Mouse (Mus musculus): ENCODE results near the gene Gm36079.
"Not testable (repeated sequence)": the region's sequence is repeated elsewhere in the genome, so short reads cannot be mapped to it uniquely, and the experiment has no call there.

The Gm36079 gene

GRCm38 (mm10) chr13:120026911-120027310 is at the start of gene Gm36079:
Gene Gm36079, minus strand, starts transcription at chr13:120027011.
- DNase-seq (ENCODE audit: low read depth, low spot score), result not testable (repeated sequence)

GRCm38 (mm10) chr13:120070878-120071277 is 44.1 kb upstream of the Gm36079 start:
- DNase-seq (ENCODE audit: low read depth, low spot score), result not testable (repeated sequence)

GRCm38 (mm10) chr13:120070012-120070598 is 43.3 kb upstream of the Gm36079 start:
- not testable (repeated sequence) for DNase-seq (ENCODE audit: low read depth, low spot score)

GRCm38 (mm10) chr13:120063439-120064089 is 36.8 kb upstream of the Gm36079 start:
- not testable (repeated sequence) for DNase-seq (ENCODE audit: low read depth, low spot score)

- DNase-seq (ENCODE audit: low read depth, low spot score), result not testable (repeated sequence)
These were observed 36.1 kb upstream of the Gm36079 start for GRCm38 (mm10) chr13:120062903-120063302.

- DNase-seq (ENCODE audit: low read depth, low spot score), result not testable (repeated sequence)
These were observed 25.3 kb upstream of the Gm36079 start, which contains the start of gene Gm21188 for GRCm38 (mm10) chr13:120052085-120052484. Gene Gm21188, minus strand, starts transcription at chr13:120052194.

- DNase-seq (ENCODE audit: low read depth, low spot score), result not testable (repeated sequence)
These were observed 21.8 kb upstream of the Gm36079 start for GRCm38 (mm10) chr13:120048608-120049007.

- DNase-seq (ENCODE audit: low read depth, low spot score), result not testable (repeated sequence)
These were observed 21.4 kb upstream of the Gm36079 start for GRCm38 (mm10) chr13:120048186-120048585.

GRCm38 (mm10) chr13:120046422-120047209 is 19.8 kb upstream of the Gm36079 start:
- DNase-seq (ENCODE audit: low read depth, low spot score), result not testable (repeated sequence)

- not testable (repeated sequence) for DNase-seq (ENCODE audit: low read depth, low spot score)
These were observed 14.3 kb upstream of the Gm36079 start for GRCm38 (mm10) chr13:120041145-120041544.

- not testable (repeated sequence) for DNase-seq (ENCODE audit: low read depth, low spot score)
These were observed 11.1 kb upstream of the Gm36079 start for GRCm38 (mm10) chr13:120037881-120038280.

GRCm38 (mm10) chr13:120036577-120037115 is 9.8 kb upstream of the Gm36079 start:
- DNase-seq (ENCODE audit: low read depth, low spot score), result not testable (repeated sequence)

GRCm38 (mm10) chr13:120035151-120035550 is 8.3 kb upstream of the Gm36079 start:
- not testable (repeated sequence) for DNase-seq (ENCODE audit: low read depth, low spot score)

GRCm38 (mm10) chr13:120034637-120035036 is 7.8 kb upstream of the Gm36079 start:
- DNase-seq (ENCODE audit: low read depth, low spot score), result not testable (repeated sequence)

GRCm38 (mm10) chr13:120033516-120034190 is 6.8 kb upstream of the Gm36079 start:
- not testable (repeated sequence) for DNase-seq (ENCODE audit: low read depth, low spot score)

- not testable (repeated sequence) for DNase-seq (ENCODE audit: low read depth, low spot score)
These were observed 4.9 kb upstream of the Gm36079 start for GRCm38 (mm10) chr13:120031676-120032075.

- not testable (repeated sequence) for DNase-seq (ENCODE audit: low read depth, low spot score)
These were observed 557 bp upstream of the Gm36079 start for GRCm38 (mm10) chr13:120027368-120027767.

- not testable (repeated sequence) for DNase-seq (ENCODE audit: low read depth, low spot score)
These were observed 438 bp downstream of the Gm36079 start for GRCm38 (mm10) chr13:120026373-120026772.

GRCm38 (mm10) chr13:120025576-120025975 is 1.2 kb downstream of the Gm36079 start:
- not testable (repeated sequence) for DNase-seq (ENCODE audit: low read depth, low spot score)

GRCm38 (mm10) chr13:120025004-120025403 is 1.8 kb downstream of the Gm36079 start:
- DNase-seq (ENCODE audit: low read depth, low spot score), result not testable (repeated sequence)

GRCm38 (mm10) chr13:120024581-120024980 is 2.2 kb downstream of the Gm36079 start:
- not testable (repeated sequence) for DNase-seq (ENCODE audit: low read depth, low spot score)

All from brain, adult 2 months (tissue).